Mouse (Mus musculus) ovary, adult 10 weeks (tissue): ENCODE measurements around the gene Taar8a. TPM values are rescaled to one million over a fixed set of nuclear protein-coding genes. Genes with fewer than 3 reads are reported as not detected.

Experiments used
- polyA plus RNA-seq: library from polyadenylated mRNA; stranded (reverse); fragments of 350-450 nt; fragmentation: Illumina TruSeq; extraction: RNeasy Lipid Tissue Mini Kit (QIAGEN cat#74804); gene quantifications from one replicate; pipeline ENCODE4 v1.2.3, GENCODE M21; 2014

The Taar8a gene
- polyA plus RNA-seq: not detected

DNA sequence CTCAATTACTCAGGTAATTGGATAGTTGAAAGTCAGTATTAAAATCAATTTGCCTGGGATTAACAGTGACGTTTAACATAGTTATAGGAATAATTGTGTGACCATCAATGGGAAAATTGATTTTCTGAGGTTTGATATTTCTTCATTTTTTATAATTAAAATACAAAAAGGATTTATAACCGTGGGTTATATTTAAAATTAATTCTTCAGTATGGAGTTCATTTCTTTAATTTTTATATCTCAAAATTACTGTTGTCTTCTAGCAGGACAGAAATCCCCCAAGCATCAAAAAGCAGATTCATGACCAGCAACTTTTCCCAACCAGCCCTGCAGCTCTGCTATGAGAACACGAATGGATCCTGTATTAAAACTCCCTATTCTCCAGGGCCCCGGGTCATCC, at the start of gene Taar8a:
Taar8a (plus strand) TSS at position 301 of the 400 bp plus-strand sequence.

DNA sequence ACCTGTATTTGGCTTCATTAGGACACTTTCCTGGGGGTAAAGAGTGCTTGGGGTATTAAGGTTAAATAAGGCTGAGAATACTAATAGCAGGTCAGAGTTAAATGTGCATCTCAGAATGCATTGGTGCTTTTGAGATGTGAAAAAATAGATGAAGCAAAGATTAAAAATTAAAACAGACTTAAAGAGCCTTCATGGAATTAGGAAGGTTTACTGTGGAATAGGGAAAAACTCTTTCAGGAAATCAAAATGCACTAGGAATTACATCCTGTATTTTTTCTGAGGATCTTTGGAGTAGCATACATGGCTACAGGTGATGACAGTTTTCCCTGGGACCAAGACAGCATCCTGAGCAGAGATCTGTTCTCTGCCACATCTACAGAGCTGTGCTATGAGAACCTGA, 49.4 kb upstream of the Taar8a start, which contains the start of gene Taar7d:
Taar7d (plus strand) TSS at position 301 of the 400 bp plus-strand sequence.

DNA sequence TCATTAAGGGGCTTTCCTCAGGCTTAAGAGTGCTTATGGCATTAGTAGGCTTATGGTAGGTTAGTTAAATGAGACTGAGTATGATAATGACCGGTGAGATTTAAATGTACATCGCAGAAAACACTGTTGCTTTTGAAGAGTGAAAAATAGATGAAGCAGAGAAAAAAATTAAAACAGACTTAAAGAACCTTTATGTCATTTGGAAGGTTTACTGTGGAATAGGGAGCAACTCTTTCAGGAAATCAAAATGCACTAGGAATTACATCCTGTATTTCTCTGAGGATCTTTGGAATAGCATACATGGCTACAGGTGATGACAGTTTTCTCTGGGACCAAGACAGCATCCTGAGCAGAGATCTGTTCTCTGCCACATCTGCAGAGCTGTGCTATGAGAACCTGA, 39.0 kb upstream of the Taar8a start, which contains the start of gene Taar7e:
Taar7e (plus strand) TSS at position 301 of the 400 bp plus-strand sequence.

DNA sequence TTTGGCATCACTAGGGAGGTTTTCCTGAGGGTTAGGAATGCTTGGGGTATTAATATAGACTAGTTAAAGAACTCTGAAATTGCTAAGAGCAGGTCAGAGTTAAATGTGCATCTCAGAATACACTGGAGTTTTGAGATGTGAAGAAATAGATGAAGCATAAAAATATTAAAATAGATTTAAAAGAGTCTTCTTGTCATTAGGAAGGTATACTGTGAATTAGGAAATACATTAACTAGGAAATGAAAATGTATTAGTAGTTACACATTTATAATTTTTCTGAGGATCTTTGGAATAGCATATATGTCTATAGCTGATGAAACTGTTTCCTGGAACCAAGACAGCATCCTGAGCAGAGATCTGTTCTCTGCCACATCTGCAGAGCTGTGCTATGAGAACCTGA, 27.1 kb upstream of the Taar8a start, which contains the start of gene Taar7f:
Taar7f (plus strand) TSS at position 301 of the 400 bp plus-strand sequence.

DNA sequence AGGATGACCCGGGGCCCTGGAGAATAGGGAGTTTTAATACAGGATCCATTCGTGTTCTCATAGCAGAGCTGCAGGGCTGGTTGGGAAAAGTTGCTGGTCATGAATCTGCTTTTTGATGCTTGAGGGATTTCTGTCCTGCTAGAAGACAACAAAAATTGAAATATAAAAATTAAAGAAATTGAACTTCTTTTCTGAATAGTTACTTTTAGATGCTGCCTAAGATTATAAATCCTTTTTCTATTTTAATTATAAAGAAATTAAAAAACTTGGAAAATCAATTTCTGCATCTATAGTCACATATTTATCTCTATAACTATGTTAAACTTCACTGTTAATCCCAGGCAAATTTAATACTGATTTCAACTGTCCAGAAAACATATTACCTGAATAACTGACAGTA, 15.9 kb downstream of the Taar8a start, which contains the start of gene Taar8b:
Taar8b (minus strand) TSS at position 101 of the 400 bp plus-strand sequence.

DNA sequence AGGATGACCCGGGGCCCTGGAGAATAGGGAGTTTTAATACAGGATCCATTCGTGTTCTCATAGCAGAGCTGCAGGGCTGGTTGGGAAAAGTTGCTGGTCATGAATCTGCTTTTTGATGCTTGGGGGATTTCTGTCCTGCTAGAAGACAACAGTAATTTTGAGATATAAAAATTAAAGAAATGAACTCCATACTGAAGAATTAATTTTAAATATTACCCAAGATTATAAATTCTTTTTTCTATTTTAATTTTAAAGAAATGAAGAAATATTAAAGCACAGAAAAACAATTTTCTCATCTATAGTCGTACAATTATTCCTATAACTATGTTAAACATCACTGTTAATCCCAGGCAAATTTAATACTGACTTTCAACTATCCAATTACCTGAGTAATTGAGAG, 25.5 kb downstream of the Taar8a start, which contains the start of gene Taar8c:
Taar8c (minus strand) TSS at position 101 of the 400 bp plus-strand sequence.

DNA sequence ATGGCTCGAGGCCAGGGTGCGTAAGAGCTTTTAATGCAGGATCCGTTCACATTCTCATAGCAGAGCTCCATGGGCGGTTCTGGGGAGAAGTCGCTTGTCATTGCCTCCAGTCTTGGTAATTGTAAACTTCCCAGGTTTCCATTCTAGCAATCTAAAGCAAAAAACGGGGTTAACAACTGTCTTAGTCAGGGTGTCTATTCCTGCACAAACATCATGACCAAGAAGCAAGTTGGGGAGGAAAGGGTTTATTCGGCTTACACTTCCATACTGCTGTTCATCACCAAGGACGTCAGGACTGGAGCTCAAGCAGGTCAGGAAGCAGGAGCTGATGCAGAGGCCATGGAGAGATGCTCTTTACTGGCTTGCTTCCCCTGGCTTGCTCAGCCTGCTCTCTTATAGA, 33.1 kb downstream of the Taar8a start, which contains the start of gene Taar9:
Taar9 (minus strand) TSS at position 101 of the 400 bp plus-strand sequence.

Other genes starting within 250 kb of the Taar8a start
- 0.74 TPM for gene Vnn3, start 225.0 kb upstream of the Taar8a start, polyA plus RNA-seq
- 71.7 TPM for gene Vnn1, start 181.8 kb upstream of the Taar8a start, polyA plus RNA-seq
- gene Taar1, start 156.1 kb upstream of the Taar8a start, polyA plus RNA-seq: not detected
- gene Taar2, start 137.9 kb upstream of the Taar8a start, polyA plus RNA-seq: not detected
- not detected for gene Taar3, start 126.9 kb upstream of the Taar8a start, polyA plus RNA-seq
- not detected for gene Taar4, start 116.0 kb upstream of the Taar8a start, polyA plus RNA-seq
- gene Taar5, start 105.8 kb upstream of the Taar8a start, polyA plus RNA-seq: not detected
- gene Taar6, start 90.9 kb upstream of the Taar8a start, polyA plus RNA-seq: not detected
- gene Taar7a, start 83.0 kb upstream of the Taar8a start, polyA plus RNA-seq: not detected
- not detected for gene Taar7b, start 76.6 kb upstream of the Taar8a start, polyA plus RNA-seq
- not detected for gene Taar7d, start 49.3 kb upstream of the Taar8a start, polyA plus RNA-seq
- gene Taar7e, start 38.9 kb upstream of the Taar8a start, polyA plus RNA-seq: not detected
- gene Taar7f, start 27.0 kb upstream of the Taar8a start, polyA plus RNA-seq: not detected
- gene Taar8b, start 15.8 kb downstream of the Taar8a start, polyA plus RNA-seq: not detected
- gene Taar8c, start 25.4 kb downstream of the Taar8a start, polyA plus RNA-seq: not detected
- not detected for gene Taar9, start 33.0 kb downstream of the Taar8a start, polyA plus RNA-seq
- 158 TPM for gene Stx7, start 72.8 kb downstream of the Taar8a start, polyA plus RNA-seq
- gene Moxd1, start 147.0 kb downstream of the Taar8a start, polyA plus RNA-seq: 11.5 TPM